Mouse (Mus musculus): Measurements from ENCODE around the gene Pet2.

The Pet2 gene

GRCm38 (mm10) chrX:89409589-89409988 lies at the start of gene Pet2:
Gene Pet2, minus strand, starts transcription at chrX:89409689.
- no peak for DNase-seq (ENCODE audit: low read depth, low spot score)

Measured in CD4-positive, CD25-positive, alpha-beta regulatory T cell, adult 2 months (primary cell).